Mouse (Mus musculus) urinary bladder, postnatal 36 days (tissue): ENCODE results near the gene Lsm11.
"Not testable (repeated sequence)": the region's sequence is repeated elsewhere in the genome, so short reads cannot be mapped to it uniquely, and the experiment has no call there.

ENCODE experiments used
- DNase-seq, 2 experiments: peaks; one replicate each; pipeline ENCODE4 v3.0.0; 2022; ENCODE audit warnings: low spot score in 2 of 2, mixed read lengths in 1 of 2

The Lsm11 gene

DNA sequence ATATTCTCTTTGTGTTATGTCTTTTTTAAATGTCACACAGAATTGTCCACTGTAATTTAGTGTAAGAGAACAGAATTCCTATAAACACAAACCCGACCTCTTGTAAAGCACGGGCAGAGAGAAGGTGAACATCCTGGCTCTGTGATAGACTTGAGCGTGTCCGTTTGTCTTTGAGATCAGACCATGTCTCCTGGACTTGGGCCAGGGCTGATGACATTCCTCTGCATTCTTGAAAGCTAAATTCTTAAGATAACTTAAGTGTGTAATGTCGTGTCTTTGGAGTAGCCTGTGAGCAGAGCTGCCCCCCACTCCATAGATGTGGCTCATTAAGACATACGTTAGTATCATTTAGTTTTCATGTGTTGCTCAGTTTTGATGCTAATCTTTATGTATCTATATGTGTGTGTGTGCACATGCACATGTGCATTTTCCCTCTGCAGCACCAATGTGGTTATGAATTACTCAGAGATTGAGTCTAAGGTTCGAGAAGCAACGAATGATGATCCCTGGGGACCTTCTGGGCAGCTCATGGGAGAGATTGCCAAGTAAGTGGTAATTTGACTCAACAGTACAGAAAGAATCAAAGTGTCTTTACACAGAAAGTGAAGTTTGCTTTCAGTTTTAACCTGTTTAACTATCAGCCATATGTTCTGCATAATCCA, 61.3 kb downstream of the Lsm11 start:
- no peak for DNase-seq

DNA sequence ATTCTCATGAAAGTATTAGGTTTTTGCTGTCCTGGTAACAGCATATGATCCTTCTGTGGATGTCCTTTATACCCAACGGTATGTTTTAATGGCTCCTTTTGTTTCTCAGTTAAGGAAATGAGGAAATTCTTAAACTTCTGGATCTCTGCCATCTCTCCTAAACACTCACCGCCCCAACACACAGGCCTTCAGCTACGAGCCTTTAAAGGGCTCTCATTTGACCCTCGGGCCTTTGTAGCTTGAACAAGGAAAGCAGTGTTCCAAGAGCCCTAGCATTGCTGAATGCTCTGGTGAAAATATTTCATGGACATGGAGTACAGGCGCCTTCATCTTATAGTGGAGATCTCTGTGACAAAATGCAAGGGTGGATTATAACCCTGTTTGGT, 63.1 kb downstream of the Lsm11 start:
- no peak for DNase-seq

DNA sequence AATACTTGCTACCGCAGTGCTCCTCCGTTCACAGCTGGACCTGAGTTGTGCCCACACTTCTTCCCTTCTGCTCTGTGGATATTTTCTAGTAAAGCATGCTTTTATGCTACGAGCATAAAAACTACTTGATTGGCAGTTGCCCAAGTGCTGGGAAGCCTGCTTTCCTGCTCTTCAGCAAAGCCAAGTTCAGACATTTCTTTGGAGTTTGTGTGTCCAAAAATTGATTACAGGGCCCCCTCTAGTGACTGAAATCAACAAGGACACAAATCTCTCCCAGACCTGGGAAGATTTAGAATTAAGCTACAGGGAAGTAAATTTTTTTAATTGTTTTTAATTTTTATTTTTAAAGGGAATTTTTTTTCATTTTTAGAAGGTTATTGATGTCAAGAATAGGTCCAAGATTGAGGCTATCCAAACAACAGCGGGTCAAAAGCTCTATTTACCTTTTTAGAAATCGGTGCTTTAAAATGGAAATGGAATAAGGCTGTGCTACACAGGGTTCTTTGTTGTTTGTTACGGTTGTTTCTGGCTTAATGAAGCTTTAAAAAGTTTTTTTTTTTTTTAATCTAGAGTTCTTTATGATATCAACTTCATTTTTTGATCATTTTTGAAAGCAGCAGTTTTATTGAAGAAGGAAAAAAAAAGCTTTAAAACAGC, 63.6 kb downstream of the Lsm11 start:
- DNase-seq = peak; percentile 27 to 32

DNA sequence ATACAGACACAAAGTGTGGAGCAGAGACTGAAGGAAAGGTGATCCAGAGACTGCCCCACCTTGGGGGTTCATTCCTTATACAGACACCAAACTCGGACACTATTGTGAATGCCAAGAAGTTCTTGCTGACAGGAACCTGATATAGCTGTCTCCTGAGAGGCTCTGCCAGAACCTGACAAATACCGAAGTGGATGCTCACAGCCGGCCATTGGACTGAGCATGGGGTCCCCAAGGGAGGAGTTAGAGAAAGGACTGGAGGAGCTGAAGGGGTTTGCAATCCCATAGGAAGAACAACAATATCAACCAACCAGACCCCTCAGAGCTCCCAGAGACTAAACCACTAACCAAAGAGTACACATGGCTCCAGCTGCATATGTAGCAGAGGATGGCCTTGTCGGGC, 65.4 kb downstream of the Lsm11 start:
- DNase-seq = not testable (repeated sequence)
